Mouse (Mus musculus): ENCODE data around the gene Hmgn2. TPM values are rescaled to one million over a fixed set of nuclear protein-coding genes. Genes with fewer than 3 reads are reported as not detected.

The Hmgn2 gene
- polyA plus RNA-seq, 1 experiment, result 176 TPM

DNA sequence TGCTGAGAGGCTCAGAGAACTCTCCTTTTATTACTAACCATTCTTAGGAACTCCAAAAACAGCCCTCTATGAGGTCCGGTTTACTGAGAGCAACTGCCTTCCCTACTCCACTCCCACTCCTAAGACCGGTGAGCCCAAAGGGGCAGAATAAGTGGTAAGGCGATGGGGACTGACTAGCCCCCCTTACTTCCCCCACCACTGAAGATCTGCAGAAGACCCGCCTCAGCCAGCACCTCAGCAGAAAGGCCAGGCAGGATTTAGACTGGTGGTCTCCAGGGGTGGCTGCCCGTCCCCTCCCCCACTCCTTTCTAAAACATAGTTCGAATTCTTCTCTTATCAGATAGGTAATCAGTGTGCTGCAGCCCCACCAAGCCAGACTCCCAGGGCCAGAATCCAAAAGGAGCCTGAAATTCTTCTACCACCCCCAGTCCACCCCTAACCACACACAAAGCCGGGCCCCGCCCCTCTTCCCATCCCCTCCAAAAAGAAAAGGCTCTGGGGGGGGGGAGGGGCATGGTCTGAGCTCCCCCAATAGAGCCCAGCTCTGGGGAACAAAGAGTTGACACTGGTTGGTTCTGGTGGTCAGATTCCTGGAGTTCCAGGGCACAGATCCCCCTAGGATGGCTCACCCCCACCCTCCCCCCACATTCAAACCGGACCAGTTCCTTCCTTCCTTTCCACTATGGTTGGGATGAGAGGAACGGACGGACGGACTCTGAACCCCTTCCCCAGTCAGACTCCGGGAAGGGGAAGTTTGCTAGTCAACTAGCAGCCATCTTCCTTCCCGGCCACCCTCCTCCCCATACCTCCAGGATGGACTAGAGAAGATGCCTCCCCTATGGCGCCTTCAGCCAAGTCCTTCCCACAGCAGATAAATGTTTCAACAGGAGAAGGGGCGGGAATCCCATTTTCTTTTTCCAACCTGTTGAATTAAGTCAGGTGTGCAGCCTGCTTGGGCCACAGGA, 43.3 kb upstream of the Hmgn2 start:
- no peaks in the 10 kb centered on the region for H3K79me2 ChIP-seq (ENCODE audit: control insufficient read depth, insufficient read depth)
- no peak overlapping the region for H3ac ChIP-seq (ENCODE audit: control insufficient read depth, insufficient read length, low read depth)
- peaks cover 40% of the 10 kb centered on the region for H3K27me3 ChIP-seq (ENCODE audit: control insufficient read depth, insufficient read depth, insufficient read length)
- H3K36me3 ChIP-seq (ENCODE audit: control insufficient read depth, insufficient read depth), result no peaks in the 10 kb centered on the region
- no peak overlapping the region for H3K4me3 ChIP-seq (ENCODE audit: insufficient read depth, poor library complexity, severe bottlenecking)
- TF ChIP-seq USF1 (IDR thresholded peaks at IDR 0.05; ENCODE audit: low read depth), result no peak
- no peak for TF ChIP-seq MAX (IDR thresholded peaks at IDR 0.05)
- H3K79me3 ChIP-seq (ENCODE audit: low read depth), result no peaks in the 10 kb centered on the region

DNA sequence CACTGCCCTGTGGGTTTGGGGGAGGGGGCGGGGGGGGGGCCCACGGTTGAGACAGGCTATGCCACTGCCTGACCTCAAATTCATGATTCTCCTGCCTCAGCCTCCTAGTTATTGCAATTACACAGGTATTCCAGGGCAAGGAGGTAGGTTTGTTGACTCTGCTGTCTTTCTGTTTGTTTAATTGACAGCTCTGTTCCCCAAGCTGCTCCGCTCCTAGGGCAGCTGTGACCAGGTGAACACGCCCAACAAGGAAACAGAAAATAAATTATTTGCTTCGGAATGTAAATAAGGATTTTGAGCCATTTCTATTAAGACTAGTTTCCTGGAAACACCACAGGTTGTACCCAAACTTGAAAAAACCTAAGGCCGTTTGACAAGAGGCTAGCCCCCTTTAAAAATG, 41.3 kb upstream of the Hmgn2 start:
- no peak for TF ChIP-seq MYOG (IDR thresholded peaks at IDR 0.05; ENCODE audit: control insufficient read depth, extremely low read depth, insufficient read length)
- no peak for TF ChIP-seq USF1 (IDR thresholded peaks at IDR 0.05; ENCODE audit: low read depth)
- no peak for TF ChIP-seq MYOD1 (IDR thresholded peaks at IDR 0.05; ENCODE audit: control insufficient read depth, insufficient read length, low read depth)
- H3ac ChIP-seq (ENCODE audit: control insufficient read depth, insufficient read length, low read depth), result no peak overlapping the region
- no peaks in the 10 kb centered on the region for H3K79me3 ChIP-seq (ENCODE audit: low read depth)
- peaks cover 41% of the 10 kb centered on the region for H3K27me3 ChIP-seq (ENCODE audit: control insufficient read depth, insufficient read depth, insufficient read length)
- no peaks in the 10 kb centered on the region for H3K79me2 ChIP-seq (ENCODE audit: control insufficient read depth, insufficient read depth)
- H3K36me3 ChIP-seq (ENCODE audit: control insufficient read depth, insufficient read depth), result no peaks in the 10 kb centered on the region
- no peak overlapping the region for H3K4me3 ChIP-seq (ENCODE audit: insufficient read depth, poor library complexity, severe bottlenecking)

DNA sequence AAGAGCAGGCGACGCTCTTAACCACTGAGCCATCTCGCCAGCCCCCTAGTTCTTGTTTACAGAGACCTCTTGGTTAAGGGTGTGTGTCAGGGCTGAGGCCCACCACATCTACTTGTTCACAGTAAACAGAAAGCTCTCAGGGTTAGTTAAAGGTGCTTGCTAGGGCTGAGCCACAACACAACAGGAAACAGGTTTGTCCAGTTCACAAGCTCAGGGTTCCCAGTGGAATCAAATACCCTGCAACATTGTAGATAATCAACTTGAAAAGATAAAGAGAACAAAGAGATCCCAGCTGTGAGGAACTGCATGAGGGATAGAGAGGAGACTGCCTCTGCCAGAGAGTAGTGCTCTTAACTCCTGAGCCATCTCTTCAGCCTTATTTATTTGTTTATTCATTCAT, 38.4 kb upstream of the Hmgn2 start:
- Histone ChIP-seq H3K79me2 (ENCODE audit: control insufficient read depth, insufficient read depth) (no peaks in the 10 kb centered on the region), H3K36me3 (ENCODE audit: control insufficient read depth, insufficient read depth) (no peaks in the 10 kb centered on the region), H3K27me3 (ENCODE audit: control insufficient read depth, insufficient read depth, insufficient read length) (peaks cover 28% of the 10 kb centered on the region), H3K79me3 (ENCODE audit: low read depth) (no peaks in the 10 kb centered on the region), H3ac (ENCODE audit: control insufficient read depth, insufficient read length, low read depth) (no peak overlapping the region), H3K4me3 (ENCODE audit: insufficient read depth, poor library complexity, severe bottlenecking) (no peak overlapping the region)
- TF ChIP-seq CTCF (IDR thresholded peaks at IDR 0.05; ENCODE audit: control insufficient read depth, insufficient read depth, insufficient read length) (no peak), MAX (IDR thresholded peaks at IDR 0.05) (no peak), USF1 (IDR thresholded peaks at IDR 0.05; ENCODE audit: low read depth) (no peak), FOSL1 (IDR thresholded peaks at IDR 0.05; ENCODE audit: insufficient read depth, low read length, poor library complexity, severe bottlenecking) (no peak), MYOD1 (IDR thresholded peaks at IDR 0.05; ENCODE audit: control insufficient read depth, insufficient read length, low read depth) (no peak), MYOG (IDR thresholded peaks at IDR 0.05; ENCODE audit: control insufficient read depth, extremely low read depth, insufficient read length) (no peak), CEBPB (IDR thresholded peaks at IDR 0.05; ENCODE audit: low read depth) (no peak)

DNA sequence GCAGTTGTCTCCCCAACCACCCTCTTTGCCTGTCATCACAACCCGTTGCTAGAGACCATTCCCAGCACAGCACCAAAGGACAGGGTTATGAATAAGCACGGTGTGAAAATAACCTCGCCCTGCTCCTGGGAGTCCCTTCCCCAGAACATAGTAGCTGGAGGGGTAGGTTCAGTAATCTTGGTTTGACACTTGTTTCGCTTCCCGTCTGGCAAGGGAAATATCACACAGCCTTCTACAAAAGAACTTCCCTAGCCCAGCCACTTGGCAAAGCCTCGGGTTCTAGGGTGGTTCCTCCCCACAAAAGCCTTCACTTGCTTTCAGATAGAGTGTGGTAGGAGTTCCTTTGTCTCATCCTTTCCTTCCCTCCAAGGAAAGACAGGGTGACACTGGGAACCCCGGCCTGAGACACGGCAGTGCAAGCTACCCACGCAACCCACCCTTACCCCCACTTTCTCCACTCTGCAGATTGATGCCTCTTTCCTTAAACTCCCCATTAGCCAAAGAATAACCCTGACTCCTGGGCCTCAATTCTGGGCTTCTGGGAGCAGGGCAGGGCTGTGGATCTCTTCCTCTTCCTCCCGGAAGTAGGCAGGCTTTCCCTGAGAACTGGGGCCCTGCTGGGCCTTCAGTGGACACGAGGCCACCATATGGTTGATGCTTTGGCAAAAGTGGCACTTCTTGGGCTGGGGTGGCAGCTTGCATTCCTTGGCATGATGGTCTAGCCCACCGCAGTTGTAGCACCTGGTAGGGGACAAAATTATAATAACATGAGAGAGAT, 37.3 kb upstream of the Hmgn2 start:
- Histone ChIP-seq H3K27me3 (ENCODE audit: control insufficient read depth, insufficient read depth, insufficient read length) (peaks cover 27% of the 10 kb centered on the region), H3ac (ENCODE audit: control insufficient read depth, insufficient read length, low read depth) (no peak overlapping the region), H3K4me3 (ENCODE audit: insufficient read depth, poor library complexity, severe bottlenecking) (no peak overlapping the region), H3K79me2 (ENCODE audit: control insufficient read depth, insufficient read depth) (no peaks in the 10 kb centered on the region), H3K79me3 (ENCODE audit: low read depth) (no peaks in the 10 kb centered on the region), H3K36me3 (ENCODE audit: control insufficient read depth, insufficient read depth) (no peaks in the 10 kb centered on the region)
- no peak for TF ChIP-seq MYOD1 (IDR thresholded peaks at IDR 0.05; ENCODE audit: control insufficient read depth, insufficient read length, low read depth)

DNA sequence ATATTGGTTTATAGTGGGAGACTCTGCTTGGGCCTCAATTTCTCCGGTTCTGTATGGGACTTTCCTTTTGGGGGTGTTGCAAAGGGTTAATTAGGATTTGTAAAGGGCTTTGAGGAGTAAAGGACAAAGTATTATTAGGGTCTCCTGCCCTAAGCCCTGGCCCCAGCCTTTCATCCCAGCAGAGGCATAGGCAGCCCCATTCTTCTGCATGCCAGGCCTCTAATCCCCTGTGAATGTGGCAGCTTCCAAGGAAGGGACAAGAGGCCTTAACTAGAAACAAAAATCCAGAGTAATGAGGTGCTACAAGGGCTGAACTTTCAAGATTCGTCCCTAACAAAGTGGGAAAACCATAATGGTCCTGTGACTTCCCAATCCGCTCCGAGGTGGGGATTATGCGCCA, 34.5 kb upstream of the Hmgn2 start:
- Histone ChIP-seq H3K36me3 (ENCODE audit: control insufficient read depth, insufficient read depth) (peaks cover 8% of the 10 kb centered on the region), H3ac (ENCODE audit: control insufficient read depth, insufficient read length, low read depth) (no peak overlapping the region), H3K79me3 (ENCODE audit: low read depth) (peaks cover 4% of the 10 kb centered on the region), H3K27me3 (ENCODE audit: control insufficient read depth, insufficient read depth, insufficient read length) (peaks cover 17% of the 10 kb centered on the region), H3K79me2 (ENCODE audit: control insufficient read depth, insufficient read depth) (peaks cover 16% of the 10 kb centered on the region), H3K4me3 (ENCODE audit: insufficient read depth, poor library complexity, severe bottlenecking) (no peak overlapping the region)
- no peak for TF ChIP-seq MYOG (IDR thresholded peaks at IDR 0.05; ENCODE audit: control insufficient read depth, extremely low read depth, insufficient read length)
- no peak for TF ChIP-seq CEBPB (IDR thresholded peaks at IDR 0.05; ENCODE audit: low read depth)
- no peak for TF ChIP-seq CTCF (IDR thresholded peaks at IDR 0.05; ENCODE audit: control insufficient read depth, insufficient read depth, insufficient read length)
- TF ChIP-seq FOSL1 (IDR thresholded peaks at IDR 0.05; ENCODE audit: insufficient read depth, low read length, poor library complexity, severe bottlenecking), result no peak
- TF ChIP-seq MAX (IDR thresholded peaks at IDR 0.05), result no peak

DNA sequence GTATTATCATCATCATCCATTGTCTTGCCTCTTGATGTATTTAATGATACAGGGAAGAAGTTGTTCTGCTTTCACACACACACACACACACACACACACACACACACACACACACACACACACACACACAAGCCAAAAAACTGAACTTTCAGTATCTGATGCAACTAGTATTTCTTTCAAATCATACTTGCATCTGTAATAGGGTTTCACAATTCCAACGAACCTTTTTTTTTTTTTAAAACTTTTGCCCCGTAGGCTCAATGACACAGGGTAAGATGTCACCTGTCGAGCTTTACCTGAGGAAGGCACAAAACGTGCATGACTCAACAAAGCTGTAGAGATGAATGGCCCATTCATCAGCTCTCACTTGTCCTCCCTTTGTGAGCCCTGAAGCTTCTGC, 33.8 kb upstream of the Hmgn2 start:
- H3K79me2 ChIP-seq (ENCODE audit: control insufficient read depth, insufficient read depth), result peaks cover 16% of the 10 kb centered on the region
- peaks cover 14% of the 10 kb centered on the region for H3K27me3 ChIP-seq (ENCODE audit: control insufficient read depth, insufficient read depth, insufficient read length)
- no peak for TF ChIP-seq MYOG (IDR thresholded peaks at IDR 0.05; ENCODE audit: control insufficient read depth, extremely low read depth, insufficient read length)
- TF ChIP-seq MAX (IDR thresholded peaks at IDR 0.05), result no peak
- no peak for TF ChIP-seq CEBPB (IDR thresholded peaks at IDR 0.05; ENCODE audit: low read depth)
- no peak for TF ChIP-seq USF1 (IDR thresholded peaks at IDR 0.05; ENCODE audit: low read depth)
- no peak for TF ChIP-seq FOSL1 (IDR thresholded peaks at IDR 0.05; ENCODE audit: insufficient read depth, low read length, poor library complexity, severe bottlenecking)
- TF ChIP-seq CTCF (IDR thresholded peaks at IDR 0.05; ENCODE audit: control insufficient read depth, insufficient read depth, insufficient read length), result no peak
- TF ChIP-seq MYOD1 (IDR thresholded peaks at IDR 0.05; ENCODE audit: control insufficient read depth, insufficient read length, low read depth), result no peak
- no peak overlapping the region for H3ac ChIP-seq (ENCODE audit: control insufficient read depth, insufficient read length, low read depth)
- no peak overlapping the region for H3K4me3 ChIP-seq (ENCODE audit: insufficient read depth, poor library complexity, severe bottlenecking)
- peaks cover 4% of the 10 kb centered on the region for H3K79me3 ChIP-seq (ENCODE audit: low read depth)
- peaks cover 8% of the 10 kb centered on the region for H3K36me3 ChIP-seq (ENCODE audit: control insufficient read depth, insufficient read depth)

All from C2C12 (cell line).